Mouse (Mus musculus) midbrain, embryonic 16.5 days (tissue): ENCODE results near the gene Chst5. TPM values are rescaled to one million over a fixed set of nuclear protein-coding genes. Genes with fewer than 3 reads are reported as not detected.
A peak's percentile ranks its signal among the peaks of the same experiment; 100 is the strongest.

ENCODE experiments used
- ATAC-seq: fragments of 200-750 bp; cut with Nextera tagmentation; 2 replicates; pipeline ENCODE4 v1.8.0; 2017; ENCODE audit warnings: moderate TSS enrichment
- H3K27ac ChIP-seq: fragments of 300-500 bp; sonication (generic); 2 replicates; pipeline ENCODE4 v1.5.1; 2014; ENCODE audit warnings: mild to moderate bottlenecking, low read length, mixed read lengths
- H3K27me3 ChIP-seq: fragments of 300-500 bp; sonication (generic); 2 replicates; pipeline ENCODE4 v1.6.1; 2014; ENCODE audit warnings: low read depth, low read length, mixed read lengths; ENCODE audit not compliant: control insufficient read depth, insufficient read depth
- H3K36me3 ChIP-seq: fragments of 300-500 bp; sonication (generic); 2 replicates; pipeline ENCODE4 v1.6.1; 2014; ENCODE audit warnings: mild to moderate bottlenecking, low read length, moderate library complexity, mixed read lengths; ENCODE audit not compliant: control insufficient read depth, insufficient read depth
- H3K4me1 ChIP-seq: fragments of 300-500 bp; sonication (generic); 2 replicates; pipeline ENCODE4 v1.6.1; 2014; ENCODE audit warnings: mild to moderate bottlenecking, low read length, mixed read lengths; ENCODE audit not compliant: control insufficient read depth, insufficient read depth
- H3K4me2 ChIP-seq: fragments of 300-500 bp; sonication (generic); 2 replicates; pipeline ENCODE4 v1.6.1; 2014; ENCODE audit warnings: mild to moderate bottlenecking, low read length, mixed read lengths
- H3K4me3 ChIP-seq: fragments of 300-500 bp; sonication (generic); 2 replicates; pipeline ENCODE4 v1.5.1; 2014; ENCODE audit warnings: low read depth, mild to moderate bottlenecking, low read length, moderate library complexity, mixed read lengths
- H3K9ac ChIP-seq: fragments of 300-500 bp; sonication (generic); 2 replicates; pipeline ENCODE4 v1.6.1; 2014; ENCODE audit warnings: low read depth, low read length, mixed read lengths
- H3K9me3 ChIP-seq: fragments of 300-500 bp; sonication (generic); replicated peaks from 2 replicates; pipeline ENCODE4 v1.6.1; 2014; ENCODE audit warnings: mild to moderate bottlenecking, low read length, mixed read lengths; ENCODE audit not compliant: control insufficient read depth, poor library complexity, severe bottlenecking
- WGBS: fragments of 180-500 bp; shearing (Covaris S2); extraction: QIAGEN DNeasy Blood & Tissue Kit; methylation state at CpG from one replicate; pipeline ENCODE4 v1.1.7; 2014; 5-methylcytosine and 5-hydroxymethylcytosine counted together
- polyA plus RNA-seq: library from polyadenylated mRNA; unstranded; fragments of >200 nt; fragmentation: Nextera tagmentation; extraction: Ambion mirVana; gene quantifications from 2 replicates; pipeline ENCODE4 v1.2.1, GENCODE M21; 2015

Chst5 gene
- 2.7 and 4.1 TPM in 2 replicates for polyA plus RNA-seq

DNA sequence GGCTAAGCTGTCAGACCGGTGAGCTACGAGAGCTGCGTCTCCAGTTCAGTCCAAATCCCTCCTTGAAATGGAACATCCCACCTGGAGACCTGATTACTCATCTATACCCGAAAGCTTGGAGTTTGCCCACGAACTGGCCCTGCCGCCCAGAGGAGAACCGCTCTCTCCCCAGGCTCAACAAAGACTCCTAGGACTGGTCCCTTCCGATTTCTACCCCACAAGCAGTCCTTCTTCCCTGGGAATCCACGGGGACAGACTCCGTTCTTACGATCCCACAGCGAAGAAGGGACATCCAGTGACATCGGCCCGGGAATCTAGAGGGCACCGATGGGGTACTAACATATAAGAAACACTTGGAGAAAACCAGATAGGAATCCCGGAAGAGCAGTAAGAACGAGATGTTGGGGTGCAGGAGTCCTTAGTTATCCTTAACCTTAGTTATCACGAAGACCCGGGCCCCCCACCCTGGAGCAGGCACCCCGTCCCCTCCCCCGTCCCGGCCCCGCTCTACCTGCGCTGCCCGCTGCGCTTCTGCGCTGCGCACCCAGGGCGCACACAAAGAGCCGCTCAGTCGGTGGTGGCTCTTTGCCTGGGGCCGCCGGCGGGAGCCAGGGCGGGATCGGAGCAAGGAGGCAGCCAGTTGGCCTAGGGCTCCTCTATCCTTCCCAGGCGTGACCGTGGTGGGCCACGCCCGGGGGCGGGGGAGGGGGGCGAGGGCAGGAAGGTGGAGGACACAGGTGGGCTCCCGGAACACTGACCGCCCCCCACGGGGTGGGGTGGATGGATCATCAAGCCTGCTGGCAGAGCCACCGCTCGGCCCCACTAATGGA lies at the start of gene Chst5:
TSS of gene Chst5 (minus strand) at position 827 of the 830 bp plus-strand sequence.
- Histone ChIP-seq H3K4me2 (peak within 1 kb of the TSS; percentile 95), H3K4me1 (peaks cover 17% of the 10 kb centered on the region), H3K27ac (peak within 1 kb of the TSS; percentile 17; the same call in 1 of the 2 replicates), H3K36me3 (no peaks in the 10 kb centered on the region), H3K4me3 (peak within 1 kb of the TSS; percentile 51), H3K9ac (peak within 1 kb of the TSS; percentile 77), H3K9me3 (no peaks in the 10 kb centered on the region), H3K27me3 (no peaks in the 10 kb centered on the region)
- ATAC-seq = peak; percentile 49
- 4% methylated on average over 47 of the region's 47 CpGs for WGBS

DNA sequence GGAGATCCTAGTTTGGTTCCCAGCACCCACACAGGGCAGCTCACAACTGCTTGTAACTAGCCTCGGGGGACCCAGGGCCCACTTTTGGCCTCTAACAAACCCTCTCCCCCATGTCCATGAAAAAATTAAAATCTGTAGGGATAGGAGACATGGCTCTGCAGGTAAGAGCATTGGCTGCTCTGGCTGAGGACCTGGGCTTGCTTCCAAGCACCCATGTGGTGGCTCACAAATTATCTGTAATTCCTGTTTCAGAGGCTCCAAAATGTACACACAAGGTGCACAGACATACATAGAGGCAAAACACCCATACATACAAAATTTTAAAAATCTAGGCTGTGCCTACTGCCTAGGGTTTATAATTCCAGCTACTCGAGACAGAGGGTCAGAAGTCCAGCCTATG lies 47.0 kb upstream of the Chst5 start:
- no peak for ATAC-seq

GRCm38 (mm10) chr8:111955879-111956278 lies 45.6 kb upstream of the Chst5 start:
- Histone ChIP-seq H3K4me1 (no peaks in the 10 kb centered on the region), H3K4me2 (no peak overlapping the region), H3K36me3 (peaks cover 27% of the 10 kb centered on the region), H3K4me3 (no peak overlapping the region), H3K27ac (no peak overlapping the region), H3K9ac (no peak overlapping the region), H3K27me3 (no peaks in the 10 kb centered on the region), H3K9me3 (no peaks in the 10 kb centered on the region)
- 97% methylated on average over 5 of the region's 5 CpGs for WGBS
- ATAC-seq = no peak

More for the DNA sequence above, 47.0 kb upstream of the Chst5 start:
- Histone ChIP-seq H3K27me3 (no peaks in the 10 kb centered on the region), H3K9ac (no peak overlapping the region), H3K4me3 (no peak overlapping the region), H3K4me2 (no peak overlapping the region), H3K27ac (no peak overlapping the region), H3K9me3 (no peaks in the 10 kb centered on the region), H3K4me1 (no peaks in the 10 kb centered on the region), H3K36me3 (peaks cover 26% of the 10 kb centered on the region)
- WGBS = 94% methylated on average over 2 of the region's 2 CpGs

GRCm38 (mm10) chr8:111954844-111955594 lies 44.8 kb upstream of the Chst5 start:
- H3K9ac ChIP-seq = no peak overlapping the region

GRCm38 (mm10) chr8:111951936-111952335 lies 41.7 kb upstream of the Chst5 start:
- Histone ChIP-seq H3K36me3 (peaks cover 34% of the 10 kb centered on the region), H3K27ac (no peak overlapping the region), H3K4me2 (no peak overlapping the region), H3K27me3 (no peaks in the 10 kb centered on the region), H3K9ac (no peak overlapping the region), H3K4me3 (no peak overlapping the region), H3K4me1 (no peaks in the 10 kb centered on the region), H3K9me3 (no peaks in the 10 kb centered on the region)
- ATAC-seq = no peak
- 94% methylated on average over 5 of the region's 5 CpGs for WGBS

More at GRCm38 (mm10) chr8:111954844-111955594, 44.8 kb upstream of the Chst5 start:
- no peak overlapping the region for H3K27ac ChIP-seq
- no peak overlapping the region for H3K4me2 ChIP-seq
- H3K36me3 ChIP-seq = peaks cover 28% of the 10 kb centered on the region
- H3K4me1 ChIP-seq = no peaks in the 10 kb centered on the region
- H3K9me3 ChIP-seq = no peaks in the 10 kb centered on the region
- no peak for ATAC-seq
- H3K4me3 ChIP-seq = no peak overlapping the region
- H3K27me3 ChIP-seq = no peaks in the 10 kb centered on the region
- 89% methylated on average over 4 of the region's 4 CpGs for WGBS

DNA sequence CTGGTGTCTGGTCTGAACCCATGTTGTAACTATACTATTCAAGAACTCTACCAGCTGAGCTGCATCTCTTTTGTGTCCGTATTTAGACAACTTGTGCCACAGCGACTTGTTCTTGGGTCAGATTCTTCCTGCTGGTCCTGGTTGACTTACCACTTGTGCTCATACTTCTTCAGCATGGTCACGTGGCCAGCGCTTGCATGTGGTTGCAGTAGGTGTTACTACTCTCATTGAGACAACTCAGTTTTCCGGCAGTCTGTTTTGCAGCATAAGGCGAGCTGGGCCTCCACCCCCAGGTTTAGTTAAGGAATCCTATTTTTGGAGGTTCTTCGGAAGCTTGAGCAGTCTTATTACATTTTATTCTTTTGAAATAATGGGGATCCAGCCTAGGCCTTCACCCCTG lies 41.1 kb upstream of the Chst5 start:
- WGBS = 95% methylated on average over 7 of the region's 7 CpGs
- no peaks in the 10 kb centered on the region for H3K9me3 ChIP-seq

DNA sequence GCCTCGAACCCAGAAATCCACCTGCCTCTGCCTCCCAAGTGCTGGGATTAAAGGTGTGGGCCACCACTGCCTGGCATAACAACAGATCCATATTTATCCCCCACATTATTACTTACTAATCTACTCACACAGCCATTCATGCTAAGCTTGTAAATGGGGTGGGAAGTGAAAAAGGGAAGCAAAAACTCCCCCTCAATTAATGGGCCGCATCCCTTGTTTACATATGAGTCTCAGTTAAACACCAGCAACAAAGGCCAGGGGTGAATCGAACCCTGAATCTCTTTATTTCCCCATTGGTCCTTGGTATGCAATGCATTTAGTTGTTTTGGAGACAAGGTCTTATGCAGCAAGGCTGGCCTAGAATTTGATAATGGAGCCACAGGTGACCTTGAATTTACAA lies 40.6 kb upstream of the Chst5 start:
- H3K4me1 ChIP-seq = no peaks in the 10 kb centered on the region
- H3K27ac ChIP-seq = no peak overlapping the region
- no peak for ATAC-seq
- 92% methylated on average over 3 of the region's 3 CpGs for WGBS
- H3K4me3 ChIP-seq = no peak overlapping the region
- no peak overlapping the region for H3K4me2 ChIP-seq
- no peaks in the 10 kb centered on the region for H3K9me3 ChIP-seq
- no peaks in the 10 kb centered on the region for H3K27me3 ChIP-seq
- H3K9ac ChIP-seq = no peak overlapping the region
- H3K36me3 ChIP-seq = peaks cover 30% of the 10 kb centered on the region

More for the DNA sequence above, 41.1 kb upstream of the Chst5 start:
- Histone ChIP-seq H3K27ac (no peak overlapping the region), H3K4me3 (no peak overlapping the region), H3K4me1 (no peaks in the 10 kb centered on the region), H3K36me3 (peaks cover 30% of the 10 kb centered on the region), H3K4me2 (no peak overlapping the region), H3K9ac (no peak overlapping the region), H3K27me3 (no peaks in the 10 kb centered on the region)
- no peak for ATAC-seq

DNA sequence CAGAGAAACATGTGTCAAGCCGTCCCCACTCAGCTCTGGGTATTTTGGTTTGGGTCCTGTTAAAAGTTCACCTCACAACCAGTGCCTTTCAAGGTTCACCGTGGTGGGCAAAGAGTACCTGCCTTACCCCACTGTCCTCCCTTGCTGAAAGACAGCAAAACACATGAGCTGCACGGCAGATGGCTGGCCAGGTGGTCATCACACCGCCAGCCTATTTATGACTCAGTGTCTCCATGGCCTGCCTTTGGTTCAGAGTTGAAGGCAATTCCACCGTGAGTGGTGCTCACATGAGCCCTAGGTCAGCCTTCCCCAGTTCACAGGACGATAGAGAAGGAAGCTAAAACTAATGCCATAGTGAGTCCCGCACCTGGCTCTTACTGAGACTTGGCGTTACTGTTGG lies 37.7 kb upstream of the Chst5 start:
- ATAC-seq = no peak
- no peaks in the 10 kb centered on the region for H3K27me3 ChIP-seq
- no peak overlapping the region for H3K9ac ChIP-seq
- H3K4me2 ChIP-seq = no peak overlapping the region
- peaks cover 29% of the 10 kb centered on the region for H3K36me3 ChIP-seq
- no peak overlapping the region for H3K27ac ChIP-seq
- WGBS = 96% methylated on average over 8 of the region's 8 CpGs
- H3K9me3 ChIP-seq = no peaks in the 10 kb centered on the region
- no peaks in the 10 kb centered on the region for H3K4me1 ChIP-seq
- H3K4me3 ChIP-seq = no peak overlapping the region

- Histone ChIP-seq H3K4me1 (peaks cover 1% of the 10 kb centered on the region), H3K36me3 (peaks cover 26% of the 10 kb centered on the region), H3K9ac (no peak overlapping the region), H3K4me3 (no peak overlapping the region), H3K27ac (no peak overlapping the region), H3K9me3 (no peaks in the 10 kb centered on the region), H3K4me2 (no peak overlapping the region), H3K27me3 (no peaks in the 10 kb centered on the region)
- no peak for ATAC-seq
- WGBS = 95% methylated on average over 2 of the region's 2 CpGs
Measured at GRCm38 (mm10) chr8:111947144-111947543, 36.9 kb upstream of the Chst5 start.
